ENCODE assay signal across 9 mouse cellular contexts in genomic region chr17:47834482-47834767, GRCm38 (mm10). TPM values are rescaled to one million over a fixed set of nuclear protein-coding genes. Genes with fewer than 3 reads are reported as not detected.
DNase-seq lines count a peak whose midpoint lies in the region; ATAC-seq and TF ChIP-seq lines count a peak whose summit lies in the region.
"Had no signal": no experiment of that assay in that cellular context is flagged by ENCODE, and none has a peak within 500 bp of the region (broad histone marks: within the 10 kb centered on the region; RNA-seq: fewer than 3 reads in every experiment).

TSS of gene Mdfi (minus strand) at chr17:47834691.

- H3K4me1 ChIP-seq in kidney, embryonic 15.5 days, result peaks cover 56% of the 10 kb centered on the region
- peaks cover 48% of the 10 kb centered on the region for H3K4me1 ChIP-seq in embryonic facial prominence, embryonic 15.5 days
- no peaks in the 10 kb centered on the region for H3K4me1 ChIP-seq in intestine, postnatal 0 days (replicated peaks; ENCODE audit: control insufficient read depth, insufficient read depth, low read length)
- H3K4me1 ChIP-seq in midbrain, embryonic 13.5 days (replicated peaks), result peaks cover 38% of the 10 kb centered on the region

- peak within 1 kb of the TSS; percentile 81 for H3K27ac ChIP-seq in kidney, embryonic 15.5 days
- H3K27ac ChIP-seq in embryonic facial prominence, embryonic 15.5 days (replicated peaks), result peak within 1 kb of the TSS; percentile 83
- peak within 1 kb of the TSS; percentile 3; the same call in 1 of the 2 replicates for H3K27ac ChIP-seq in intestine, postnatal 0 days (ENCODE audit: low read depth, low read length)
- H3K27ac ChIP-seq in midbrain, embryonic 13.5 days, result no peak within 1 kb of the TSS

- TF ChIP-seq CTCF in intestine, postnatal 0 days (IDR thresholded peaks at IDR 0.05; ENCODE audit: low read depth), result no peak

- peak within 1 kb of the TSS; percentile 95 for H3K4me2 ChIP-seq in kidney, embryonic 15.5 days
- peak within 1 kb of the TSS; percentile 58 for H3K4me2 ChIP-seq in embryonic facial prominence, embryonic 15.5 days (replicated peaks)
- peak within 1 kb of the TSS; percentile 88 for H3K4me2 ChIP-seq in intestine, postnatal 0 days (replicated peaks; ENCODE audit: low read depth)
- H3K4me2 ChIP-seq in midbrain, embryonic 13.5 days (replicated peaks), result peak within 1 kb of the TSS; percentile 95

- peaks cover 46% of the 10 kb centered on the region for H3K27me3 ChIP-seq in kidney, embryonic 15.5 days
- no peaks in the 10 kb centered on the region for H3K27me3 ChIP-seq in embryonic facial prominence, embryonic 15.5 days
- H3K27me3 ChIP-seq in intestine, postnatal 0 days (replicated peaks; ENCODE audit: control insufficient read depth, insufficient read depth, low read length), result 0 out of 2 replicates have a peak, but pooled peaks cover 4% of the 10 kb centered on the region
- peaks cover 47% of the 10 kb centered on the region for H3K27me3 ChIP-seq in midbrain, embryonic 13.5 days

- peak within 1 kb of the TSS; percentile 76 for H3K4me3 ChIP-seq in kidney, embryonic 15.5 days (replicated peaks)
- H3K4me3 ChIP-seq in embryonic facial prominence, embryonic 15.5 days (replicated peaks), result peak within 1 kb of the TSS; percentile 61
- H3K4me3 ChIP-seq in intestine, postnatal 0 days (ENCODE audit: low read depth, low read length), result peak within 1 kb of the TSS; percentile 59
- peak within 1 kb of the TSS; percentile 53 for H3K4me3 ChIP-seq in midbrain, embryonic 13.5 days (replicated peaks)

- peaks cover 8% of the 10 kb centered on the region; the same call in 1 of the 2 replicates for H3K36me3 ChIP-seq in kidney, embryonic 15.5 days
- peaks cover 3% of the 10 kb centered on the region; the same call in 1 of the 2 replicates for H3K36me3 ChIP-seq in embryonic facial prominence, embryonic 15.5 days
- H3K36me3 ChIP-seq in intestine, postnatal 0 days (ENCODE audit: control insufficient read depth, insufficient read depth), result no peaks in the 10 kb centered on the region
- no peaks in the 10 kb centered on the region for H3K36me3 ChIP-seq in midbrain, embryonic 13.5 days

- no peak for ATAC-seq in kidney, embryonic 15.5 days (replicated peaks; ENCODE audit: low FRiP score)
- no peak for ATAC-seq in embryonic facial prominence, embryonic 15.5 days (ENCODE audit: insufficient number of reproducible peaks, low FRiP score, low TSS enrichment, low read depth)
- peak; percentile 41; the same call in 1 of the 2 replicates for ATAC-seq in intestine, postnatal 0 days
- ATAC-seq in midbrain, embryonic 13.5 days, result no peak
- ATAC-seq in megakaryocyte-erythroid progenitor cell, adult 5-6 weeks (replicated peaks; ENCODE audit: low FRiP score, low TSS enrichment, poor library complexity, severe bottlenecking), result no peak
- no peak for ATAC-seq in frontal cortex, adult (ENCODE audit: low TSS enrichment)

- DNase-seq in kidney, postnatal 10 days, result no peak
- DNase-seq in thymus, postnatal 14 days, result no peak

- H3K9ac ChIP-seq in kidney, embryonic 15.5 days, result peak within 1 kb of the TSS; percentile 69
- H3K9ac ChIP-seq in embryonic facial prominence, embryonic 15.5 days, result peak within 1 kb of the TSS; percentile 47
- H3K9ac ChIP-seq in intestine, postnatal 0 days (ENCODE audit: low read depth, low read length), result peak within 1 kb of the TSS; percentile 59
- H3K9ac ChIP-seq in midbrain, embryonic 13.5 days (replicated peaks), result no peak within 1 kb of the TSS

- 5% methylated on average over 18 of the region's 18 CpGs for WGBS in kidney, embryonic 15.5 days
- 7% methylated on average over 18 of the region's 18 CpGs for WGBS in embryonic facial prominence, embryonic 15.5 days
- 1% methylated on average over 18 of the region's 18 CpGs for WGBS in intestine, postnatal 0 days
- 2% methylated on average over 18 of the region's 18 CpGs for WGBS in midbrain, embryonic 13.5 days

- no peaks in the 10 kb centered on the region for H3K9me3 ChIP-seq in kidney, embryonic 15.5 days (replicated peaks)
- no peaks in the 10 kb centered on the region for H3K9me3 ChIP-seq in embryonic facial prominence, embryonic 15.5 days (replicated peaks)
- no peaks in the 10 kb centered on the region for H3K9me3 ChIP-seq in intestine, postnatal 0 days (ENCODE audit: control insufficient read depth)
- H3K9me3 ChIP-seq in midbrain, embryonic 13.5 days, result no peaks in the 10 kb centered on the region

RNA-seq across cellular contexts. Expression of gene Mdfi, which starts in this region (rescaled TPM):
- 7.7 and 12.6 TPM in 2 replicates for polyA plus RNA-seq in kidney, embryonic 15.5 days (2015; fragmentation: Nextera tagmentation; extraction: Ambion mirVana)
- 21.2 and 25.3 TPM in 2 replicates for polyA plus RNA-seq in embryonic facial prominence, embryonic 15.5 days (2015; fragmentation: Nextera tagmentation; extraction: Ambion mirVana)
- 1.7 and 2.1 TPM in 2 replicates for polyA plus RNA-seq in intestine, postnatal 0 days (2015; fragmentation: Nextera tagmentation; extraction: Ambion mirVana)
- 2.8 and 4.4 TPM in 2 replicates for polyA plus RNA-seq in midbrain, embryonic 13.5 days (2015; fragmentation: Nextera tagmentation; extraction: Ambion mirVana)
- 1.3 TPM in 1 of 2 replicates, not detected in the other for total RNA-seq in megakaryocyte-erythroid progenitor cell, adult 5-6 weeks (2014; fragmentation: Nextera tagmentation)
- total RNA-seq in megakaryocyte-erythroid progenitor cell, adult 5-6 weeks (2017), result 1.8 TPM in 1 of 2 replicates, not detected in the other
- total RNA-seq: neutrophil, adult 5-6 weeks had no signal
